Mouse (Mus musculus) heart, embryonic 10.5 days (tissue): Measurements from ENCODE around the gene Nipbl. TPM values are rescaled to one million over a fixed set of nuclear protein-coding genes. Genes with fewer than 3 reads are reported as not detected.
"Not testable (repeated sequence)": the region's sequence is repeated elsewhere in the genome, so short reads cannot be mapped to it uniquely, and the experiment has no call there.

Source experiments
- DNase-seq: peaks from one replicate; pipeline ENCODE4 v3.0.0-alpha.2; 2017; ENCODE audit warnings: low spot score
- H3K27ac ChIP-seq: fragments of 300-500 bp; sonication (generic); 2 replicates; pipeline ENCODE4 v1.5.1; 2016; ENCODE audit warnings: mild to moderate bottlenecking
- H3K27me3 ChIP-seq: fragments of 300-500 bp; sonication (generic); 2 replicates; pipeline ENCODE4 v1.6.1; 2016; ENCODE audit warnings: mild to moderate bottlenecking; ENCODE audit not compliant: poor library complexity, insufficient read depth, severe bottlenecking
- H3K36me3 ChIP-seq: fragments of 300-500 bp; sonication (generic); 2 replicates; pipeline ENCODE4 v1.6.1; 2016; ENCODE audit warnings: mild to moderate bottlenecking, moderate library complexity
- H3K4me1 ChIP-seq: fragments of 300-500 bp; sonication (generic); 2 replicates; pipeline ENCODE4 v1.6.1; 2016; ENCODE audit warnings: mild to moderate bottlenecking
- H3K4me3 ChIP-seq: fragments of 300-500 bp; sonication (generic); 2 replicates; pipeline ENCODE4 v1.5.1; 2016; ENCODE audit warnings: mild to moderate bottlenecking, moderate library complexity
- H3K9me3 ChIP-seq: fragments of 300-500 bp; sonication (generic); 2 replicates; pipeline ENCODE4 v1.6.1; 2016; ENCODE audit warnings: mild to moderate bottlenecking, moderate library complexity
- WGBS: fragments of 180-500 bp; shearing (Covaris S2); methylation state at CpG from one replicate; pipeline ENCODE4 v1.1.7; 2016; 5-methylcytosine and 5-hydroxymethylcytosine counted together
- polyA plus RNA-seq: library from polyadenylated mRNA; unstranded; fragments of >200 nt; fragmentation: Nextera tagmentation; extraction: Ambion mirVana; gene quantifications from 2 replicates; pipeline ENCODE4 v1.2.1, GENCODE M21; 2016

Gene Nipbl
- polyA plus RNA-seq, 1 experiment from 2014 or later, result 15.1 TPM

DNA sequence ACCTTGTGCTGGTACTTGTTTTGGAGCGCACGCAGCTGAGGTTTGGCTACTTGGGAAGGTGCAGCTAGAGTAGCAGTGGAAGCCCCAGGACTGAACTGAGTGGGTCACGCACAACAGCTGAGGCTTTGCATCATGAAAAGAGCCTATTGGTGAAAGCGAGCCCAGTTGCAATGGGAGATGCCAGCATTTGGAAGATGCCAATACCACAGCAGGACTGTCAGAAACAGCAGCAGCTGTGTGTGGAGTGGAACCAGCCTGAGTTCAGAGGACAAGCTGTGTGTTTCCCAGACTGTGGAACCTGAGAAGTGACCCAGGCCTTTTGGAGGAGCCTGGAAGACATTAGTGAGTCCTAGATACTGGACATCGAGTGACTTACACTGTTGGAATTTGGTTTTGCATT is 122.8 kb downstream of the Nipbl start:
- Histone ChIP-seq H3K4me1 (no peaks in the 10 kb centered on the region), H3K36me3 (peaks cover 72% of the 10 kb centered on the region), H3K9me3 (no peaks in the 10 kb centered on the region), H3K27me3 (no peaks in the 10 kb centered on the region), H3K27ac (no peak overlapping the region), H3K4me3 (no peak overlapping the region)
- 93% methylated on average over 5 of the region's 5 CpGs for WGBS
- no peak for DNase-seq

DNA sequence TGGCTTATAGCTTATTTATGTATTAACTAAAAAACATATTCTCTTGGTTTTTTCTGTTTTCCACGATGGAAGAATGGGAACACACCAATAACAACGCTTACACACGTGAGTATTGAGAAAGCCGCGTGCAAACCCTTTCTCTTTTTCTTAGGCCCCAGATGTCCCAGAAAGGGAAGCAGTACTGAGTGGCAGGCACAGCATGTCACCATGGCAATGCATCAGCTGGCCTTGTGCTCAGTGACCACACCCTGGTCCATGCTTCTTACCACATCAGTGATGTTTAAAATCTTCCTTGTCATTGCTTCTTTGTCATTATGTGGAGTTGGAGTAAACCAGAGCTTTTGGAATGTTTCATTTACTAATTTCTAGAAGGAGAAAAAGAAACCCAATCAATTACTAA is 125.1 kb downstream of the Nipbl start:
- Histone ChIP-seq H3K4me1 (no peaks in the 10 kb centered on the region), H3K9me3 (no peaks in the 10 kb centered on the region), H3K4me3 (no peak overlapping the region), H3K27ac (no peak overlapping the region), H3K36me3 (peaks cover 61% of the 10 kb centered on the region), H3K27me3 (no peaks in the 10 kb centered on the region)
- WGBS, result 93% methylated on average over 5 of the region's 5 CpGs
- no peak for DNase-seq

GRCm38 (mm10) chr15:8317381-8317780 is 126.9 kb downstream of the Nipbl start:
- Histone ChIP-seq H3K4me1 (no peaks in the 10 kb centered on the region), H3K9me3 (no peaks in the 10 kb centered on the region), H3K36me3 (peaks cover 62% of the 10 kb centered on the region), H3K27ac (no peak overlapping the region), H3K4me3 (no peak overlapping the region), H3K27me3 (no peaks in the 10 kb centered on the region)
- WGBS, result 89% methylated on average over 4 of the region's 4 CpGs
- DNase-seq, result no peak

DNA sequence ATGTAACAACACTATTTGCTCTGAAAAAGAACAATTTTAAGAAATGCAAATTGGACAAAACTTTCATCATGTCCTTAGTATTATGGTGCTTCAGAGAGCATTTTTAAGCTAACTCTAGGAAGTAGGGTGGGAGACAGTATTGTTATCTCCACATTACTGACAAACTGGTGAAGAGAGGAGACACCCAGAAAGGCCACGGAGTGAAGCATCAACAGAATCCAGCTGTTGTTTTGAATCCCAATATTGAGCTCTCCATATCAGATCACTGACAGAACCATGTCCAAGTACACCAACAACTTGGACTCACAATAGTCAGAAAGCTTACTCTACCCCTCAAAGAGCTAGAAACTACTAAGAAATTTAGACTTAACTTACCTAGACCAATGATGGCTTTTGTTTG is 138.8 kb downstream of the Nipbl start:
- no peaks in the 10 kb centered on the region for H3K9me3 ChIP-seq
- peaks cover 72% of the 10 kb centered on the region for H3K36me3 ChIP-seq
- H3K4me3 ChIP-seq, result no peak overlapping the region
- H3K4me1 ChIP-seq, result no peaks in the 10 kb centered on the region
- H3K27me3 ChIP-seq, result no peaks in the 10 kb centered on the region
- WGBS, result 95% methylated on average over 1 of the region's 1 CpGs
- no peak for DNase-seq
- H3K27ac ChIP-seq, result no peak overlapping the region

DNA sequence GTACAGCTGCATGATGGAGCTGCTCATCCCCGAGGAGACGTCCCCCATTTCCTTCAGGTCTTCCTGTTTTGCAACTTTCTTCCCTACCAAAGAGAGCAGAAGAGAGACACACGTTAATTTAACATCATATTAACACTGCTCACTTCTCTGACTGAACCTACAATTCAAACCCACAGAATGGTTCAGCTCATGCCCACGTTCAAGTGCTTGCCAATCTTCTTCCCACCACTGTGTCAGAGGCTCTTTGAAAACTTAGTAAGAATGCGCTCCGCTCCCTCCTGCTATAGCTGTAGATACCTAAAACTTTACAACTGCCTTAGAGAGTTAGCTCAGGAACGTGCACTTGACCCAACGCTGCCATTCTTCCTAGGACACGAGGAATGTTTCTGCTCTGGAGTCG is 141.3 kb downstream of the Nipbl start:
- H3K4me3 ChIP-seq, result no peak overlapping the region
- no peak overlapping the region for H3K27ac ChIP-seq
- no peaks in the 10 kb centered on the region for H3K27me3 ChIP-seq
- H3K9me3 ChIP-seq, result no peaks in the 10 kb centered on the region
- H3K36me3 ChIP-seq, result peaks cover 87% of the 10 kb centered on the region
- no peaks in the 10 kb centered on the region for H3K4me1 ChIP-seq
- 90% methylated on average over 10 of the region's 10 CpGs for WGBS
- no peak for DNase-seq

GRCm38 (mm10) chr15:8294150-8294549 is 150.1 kb downstream of the Nipbl start:
- Histone ChIP-seq H3K4me3 (no peak overlapping the region), H3K4me1 (no peaks in the 10 kb centered on the region), H3K9me3 (no peaks in the 10 kb centered on the region), H3K36me3 (peaks cover 77% of the 10 kb centered on the region), H3K27me3 (no peaks in the 10 kb centered on the region), H3K27ac (no peak overlapping the region)
- no peak for DNase-seq
- WGBS, result 89% methylated on average over 6 of the region's 6 CpGs

DNA sequence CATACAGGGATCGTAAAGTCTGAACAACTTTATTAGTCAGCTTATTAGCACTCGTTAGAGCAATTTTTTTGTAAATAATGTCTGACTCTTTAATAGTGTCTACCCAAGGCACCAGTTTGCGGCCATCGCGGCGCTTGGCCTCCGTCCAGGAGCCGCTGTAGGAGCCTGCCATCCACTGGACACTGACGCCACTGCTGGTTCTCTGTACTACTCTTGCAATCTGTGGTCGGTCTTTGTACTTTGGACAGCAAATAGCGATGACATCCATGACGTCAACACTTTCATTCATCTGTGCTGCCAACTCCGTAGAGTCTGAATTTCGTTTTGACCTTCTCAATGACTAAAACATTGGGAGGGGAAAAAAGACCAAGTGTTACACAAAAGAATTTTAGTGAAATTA is 153.0 kb downstream of the Nipbl start:
- Histone ChIP-seq H3K4me1 (no peaks in the 10 kb centered on the region), H3K9me3 (no peaks in the 10 kb centered on the region), H3K4me3 (no peak overlapping the region), H3K27ac (no peak overlapping the region), H3K36me3 (peaks cover 53% of the 10 kb centered on the region), H3K27me3 (no peaks in the 10 kb centered on the region)
- 90% methylated on average over 14 of the region's 14 CpGs for WGBS
- DNase-seq, result no peak

DNA sequence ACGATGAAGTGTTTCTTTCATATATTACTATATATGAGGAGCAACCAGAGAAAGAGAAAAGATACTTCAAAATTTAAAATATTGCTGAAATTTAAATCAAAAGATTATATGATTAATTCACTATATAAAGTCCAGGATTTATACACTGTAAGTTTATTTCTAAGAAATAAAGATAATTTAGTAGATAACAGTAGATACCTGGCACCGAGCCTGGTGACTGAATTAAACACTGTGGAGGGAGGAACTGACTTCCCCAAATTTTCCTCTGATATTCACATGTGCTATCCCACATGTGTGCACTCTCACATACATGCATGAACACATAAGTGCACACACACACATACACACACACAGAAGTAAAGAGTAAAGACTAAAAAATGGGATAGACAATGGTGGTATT is 162.1 kb downstream of the Nipbl start:
- no peaks in the 10 kb centered on the region for H3K9me3 ChIP-seq
- 88% methylated on average over 2 of the region's 2 CpGs for WGBS
- H3K27me3 ChIP-seq, result no peaks in the 10 kb centered on the region
- no peak overlapping the region for H3K4me3 ChIP-seq
- DNase-seq, result no peak
- H3K4me1 ChIP-seq, result peaks cover 9% of the 10 kb centered on the region; the same call in 1 of the 2 replicates
- H3K27ac ChIP-seq, result no peak overlapping the region
- no peaks in the 10 kb centered on the region; the same call in 1 of the 2 replicates for H3K36me3 ChIP-seq

DNA sequence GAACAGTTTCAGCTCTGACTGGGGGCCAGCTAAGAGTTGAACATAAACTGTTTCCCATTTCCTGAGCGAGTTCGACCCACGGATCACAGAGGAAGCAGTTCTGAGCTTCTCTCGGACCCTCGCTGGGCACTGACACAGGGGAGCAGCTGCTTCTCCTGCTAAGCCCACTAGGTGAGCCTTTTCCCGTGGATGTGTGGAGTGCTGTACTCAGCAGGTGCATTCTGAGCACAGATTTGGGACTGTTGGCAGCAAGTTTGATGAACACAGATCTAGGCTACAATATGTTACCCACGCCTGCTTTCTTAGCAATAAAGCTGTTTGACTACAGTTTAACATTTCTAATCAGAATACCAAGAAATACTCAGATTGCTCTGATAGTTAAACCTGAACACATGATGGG is 162.6 kb downstream of the Nipbl start:
- H3K27ac ChIP-seq, result no peak overlapping the region
- H3K4me1 ChIP-seq, result peaks cover 9% of the 10 kb centered on the region; the same call in 1 of the 2 replicates
- 82% methylated on average over 7 of the region's 7 CpGs for WGBS
- H3K27me3 ChIP-seq, result no peaks in the 10 kb centered on the region
- H3K4me3 ChIP-seq, result no peak overlapping the region
- no peaks in the 10 kb centered on the region; the same call in 1 of the 2 replicates for H3K36me3 ChIP-seq
- no peaks in the 10 kb centered on the region for H3K9me3 ChIP-seq
- no peak for DNase-seq

GRCm38 (mm10) chr15:8279929-8280610 is 164.2 kb downstream of the Nipbl start:
- WGBS, result 70% methylated on average over 20 of the region's 20 CpGs
- no peak for DNase-seq
- Histone ChIP-seq H3K4me3 (peak overlapping the region; percentile 55), H3K9me3 (no peaks in the 10 kb centered on the region), H3K27ac (peak overlapping the region; percentile 72), H3K4me1 (peaks cover 9% of the 10 kb centered on the region; the same call in 1 of the 2 replicates), H3K36me3 (no peaks in the 10 kb centered on the region; the same call in 1 of the 2 replicates), H3K27me3 (no peaks in the 10 kb centered on the region)

- Histone ChIP-seq H3K27me3 (no peaks in the 10 kb centered on the region), H3K9me3 (no peaks in the 10 kb centered on the region), H3K4me3 (peak overlapping the region; percentile 55), H3K27ac (peak overlapping the region; percentile 72; the same call in 1 of the 2 replicates), H3K36me3 (peaks cover 5% of the 10 kb centered on the region; the same call in 1 of the 2 replicates), H3K4me1 (peaks cover 9% of the 10 kb centered on the region; the same call in 1 of the 2 replicates)
- 42% methylated on average over 16 of the region's 17 CpGs for WGBS
- peak; percentile 77 for DNase-seq
These were observed 164.9 kb downstream of the Nipbl start for GRCm38 (mm10) chr15:8279320-8279779.

DNA sequence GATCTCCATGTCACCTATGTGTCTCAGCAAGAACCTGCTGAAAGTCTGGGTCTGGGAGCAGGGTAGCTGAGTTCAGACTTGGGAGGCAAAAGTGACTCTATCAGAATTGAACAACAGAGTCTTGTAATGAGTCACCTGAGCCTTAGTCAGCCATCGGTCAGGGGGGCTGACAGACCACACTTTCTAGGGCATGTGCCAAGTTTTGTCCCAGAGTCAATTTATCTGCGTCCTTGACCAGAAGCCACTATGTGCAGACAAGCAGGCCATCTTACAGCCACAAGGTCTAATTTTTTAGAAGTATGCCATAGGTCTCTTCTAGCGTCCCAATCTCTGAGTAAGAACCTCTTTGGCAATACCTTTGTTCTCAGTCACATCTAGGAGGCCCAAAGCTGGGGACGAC is 166.3 kb downstream of the Nipbl start:
- peaks cover 13% of the 10 kb centered on the region for H3K36me3 ChIP-seq
- not testable (repeated sequence) for H3K27me3 ChIP-seq, H3K4me1 ChIP-seq, H3K9me3 ChIP-seq, DNase-seq, H3K27ac ChIP-seq, H3K4me3 ChIP-seq
- 90% methylated on average over 4 of the region's 4 CpGs for WGBS

DNA sequence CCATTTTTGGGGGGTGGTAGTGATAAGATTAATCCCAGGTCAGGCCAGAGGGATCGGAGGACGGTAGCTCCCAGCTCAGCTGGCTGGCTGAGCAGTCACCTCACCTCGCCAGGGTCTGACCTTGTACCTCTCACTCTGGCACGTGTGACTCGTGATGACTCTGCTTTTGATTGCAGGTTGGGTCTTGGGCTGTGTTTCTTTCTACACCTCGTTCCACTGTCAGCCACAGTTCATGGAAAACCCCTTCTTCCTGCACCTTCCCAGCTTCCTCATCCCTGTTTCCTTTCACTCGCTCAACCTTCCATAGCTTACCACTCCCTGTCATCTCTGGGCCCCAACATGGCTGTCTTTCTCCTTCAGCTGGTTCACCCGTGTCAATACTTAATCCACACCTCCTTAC is 172.3 kb downstream of the Nipbl start:
- Histone ChIP-seq H3K9me3 (no peaks in the 10 kb centered on the region), H3K4me1 (no peaks in the 10 kb centered on the region), H3K27me3 (no peaks in the 10 kb centered on the region), H3K27ac (no peak overlapping the region), H3K36me3 (peaks cover 47% of the 10 kb centered on the region), H3K4me3 (no peak overlapping the region)
- DNase-seq, result no peak
- 68% methylated on average over 8 of the region's 8 CpGs for WGBS

- Histone ChIP-seq H3K27me3 (no peaks in the 10 kb centered on the region), H3K4me3 (no peak overlapping the region), H3K4me1 (no peaks in the 10 kb centered on the region), H3K9me3 (no peaks in the 10 kb centered on the region), H3K27ac (no peak overlapping the region), H3K36me3 (peaks cover 65% of the 10 kb centered on the region)
- WGBS, result 91% methylated on average over 8 of the region's 8 CpGs
- DNase-seq, result no peak
These were observed 176.0 kb downstream of the Nipbl start for GRCm38 (mm10) chr15:8268231-8268630.
